Mouse (Mus musculus) layer of hippocampus, adult 8-10 months (tissue): ENCODE data around the gene Olfr51. TPM values are rescaled to one million over a fixed set of nuclear protein-coding genes. Genes with fewer than 3 reads are reported as not detected.

Experiments used
- total RNA-seq, 4 experiments: library from RNA; stranded (reverse); gene quantifications; 2 replicates each; pipeline ENCODE4 v1.2.4; 2022

Olfr51 gene
- total RNA-seq, 4 experiments from 2014 or later, result not detected

Other genes with a start within 250 kb of the Olfr51 start
- 10 to 100 TPM; 43.0 to 51.2 (median 48.0) TPM for gene Zfp354c, start 175.9 kb upstream of the Olfr51 start, total RNA-seq
- 1 to 10 TPM; 3.0 to 4.7 (median 3.9) TPM for gene Zfp879, start 162.0 kb upstream of the Olfr51 start, total RNA-seq
- not detected for gene Grm6, start 152.9 kb upstream of the Olfr51 start, total RNA-seq
- 1 to 10 TPM; 5.4 to 7.4 (median 6.7) TPM for gene Zfp454, start 115.9 kb upstream of the Olfr51 start, total RNA-seq
- 10 to 100 TPM; 18.2 to 27.4 (median 20.4) TPM for gene Zfp2, start 87.4 kb upstream of the Olfr51 start, total RNA-seq
- gene Zfp354b, start 72.0 kb upstream of the Olfr51 start, total RNA-seq, result 1 to 10 TPM; 5.9 to 7.8 (median 6.6) TPM
- gene 4933414I15Rik, start 59.8 kb upstream of the Olfr51 start, total RNA-seq, result not detected
- not detected for gene Prop1, start 49.8 kb upstream of the Olfr51 start, total RNA-seq
- gene Olfr1378, start 37.1 kb upstream of the Olfr51 start, total RNA-seq, result not detected
- not detected for gene Olfr1377, start 21.6 kb upstream of the Olfr51 start, total RNA-seq
- not detected for gene Olfr54, start 10.6 kb downstream of the Olfr51 start, total RNA-seq
- gene Olfr1375, start 44.5 kb downstream of the Olfr51 start, total RNA-seq, result not detected
- 10 to 100 TPM in 2 of 4 experiments, 1 to 10 TPM in 2; 9.0 to 10.6 (median 10.0) TPM for gene Zfp354a, start 55.7 kb downstream of the Olfr51 start, total RNA-seq
- gene Gm12569, start 216.9 kb downstream of the Olfr51 start, total RNA-seq, result not detected